Mouse (Mus musculus) heart, adult 2 months (tissue): ENCODE measurements around the gene Ccr3. TPM values are rescaled to one million over a fixed set of nuclear protein-coding genes. Genes with fewer than 3 reads are reported as not detected.
"Not testable (repeated sequence)": the region's sequence is repeated elsewhere in the genome, so short reads cannot be mapped to it uniquely, and the experiment has no call there.

Experiments used
- DNase-seq, 2 experiments: peaks; one replicate each; pipeline ENCODE4 v3.0.0; 2021
- H3K27ac ChIP-seq: fragments of 200-600 bp; 2 replicates; pipeline ENCODE4 v1.8.1; 2022
- H3K27me3 ChIP-seq: fragments of 200-500 bp; 2 replicates; pipeline ENCODE4 v1.6.1; 2012; ENCODE audit warnings: mild to moderate bottlenecking, low read length, inconsistent platforms, mixed read lengths; ENCODE audit not compliant: control insufficient read depth, insufficient read depth
- H3K36me3 ChIP-seq: fragments of 200-500 bp; 2 replicates; pipeline ENCODE4 v1.6.1; 2012; ENCODE audit warnings: low read length, inconsistent platforms; ENCODE audit not compliant: control insufficient read depth, insufficient read depth
- H3K4me1 ChIP-seq: fragments of 200-500 bp; 2 replicates; pipeline ENCODE4 v1.6.1; 2011; ENCODE audit warnings: low read length; ENCODE audit not compliant: control insufficient read depth, insufficient read depth
- H3K4me3 ChIP-seq: fragments of 200-600 bp; 2 replicates; pipeline ENCODE4 v1.8.1; 2022
- H3K79me2 ChIP-seq: fragments of 200-500 bp; replicated peaks from 2 replicates; pipeline ENCODE4 v1.6.1; 2012; ENCODE audit warnings: mild to moderate bottlenecking, inconsistent platforms, low read length, moderate library complexity, mixed read lengths; ENCODE audit not compliant: control insufficient read depth, insufficient read depth
- H3K9ac ChIP-seq: fragments of 200-500 bp; 2 replicates; pipeline ENCODE4 v1.6.1; 2012; ENCODE audit warnings: low read depth, mild to moderate bottlenecking, control low read depth, inconsistent platforms, low read length, mixed read lengths
- CTCF ChIP-seq: fragments of 200-600 bp; IDR thresholded peaks from 2 replicates; pipeline ENCODE4 v1.8.1; 2022; ENCODE audit warnings: antibody characterized with exemption, mild to moderate bottlenecking, moderate library complexity
- EP300 ChIP-seq: fragments of 200-500 bp; IDR thresholded peaks from 2 replicates; pipeline ENCODE4 v1.6.1; 2011; ENCODE audit warnings: low read depth, low read length, control low read depth; ENCODE audit not compliant: insufficient read depth
- POLR2A ChIP-seq: fragments of 200-500 bp; IDR thresholded peaks from 2 replicates; pipeline ENCODE4 v1.6.1; 2011; ENCODE audit warnings: mild to moderate bottlenecking, low read depth, low read length, control low read depth; ENCODE audit not compliant: insufficient read depth
- WGBS: fragments of 180-500 bp; shearing (Covaris S2); methylation state at CpG from one replicate; pipeline ENCODE4 v1.1.7; 2018; 5-methylcytosine and 5-hydroxymethylcytosine counted together
- intact Hi-C: fragments of 180-260 bp; cut with DNase I; formaldehyde crosslinking; loops from one replicate; pipeline ENCODE4 v1.15.1; 2025
- long read RNA-seq: library from polyadenylated mRNA; stranded (forward); transcript quantifications from one replicate; pipeline ENCODE4 v2.0.0, GENCODE M21; 2021
- polyA plus RNA-seq: library from polyadenylated mRNA; depleted of rRNA; stranded (reverse); fragments of >200 nt; gene quantifications from 2 replicates; pipeline ENCODE4 v1.2.3, GENCODE M21; 2012; rRNA removed
- total RNA-seq, 2 experiments: library from RNA; stranded (reverse); gene quantifications; 2 replicates each; pipeline ENCODE4 v1.2.3; 2021

The Ccr3 gene
- not detected for total RNA-seq
- polyA plus RNA-seq: 0.20 TPM in 1 of 2 replicates, not detected in the other
- long read RNA-seq: 0 reads

- Histone ChIP-seq H3K27ac (no peak within 1 kb of the TSS), H3K36me3 (no peaks in the 10 kb centered on the region), H3K27me3 (no peaks in the 10 kb centered on the region), H3K79me2 (no peaks in the 10 kb centered on the region), H3K4me1 (no peaks in the 10 kb centered on the region), H3K9ac (no peak within 1 kb of the TSS), H3K4me3 (no peak within 1 kb of the TSS)
- intact Hi-C loops: no loop called here
- TF ChIP-seq EP300 (no peak), CTCF (no peak), POLR2A (no peak)
- no peak for DNase-seq
- WGBS: 77% methylated on average over 1 of the region's 1 CpGs
These were observed at the start of gene Ccr3 for GRCm38 (mm10) chr9:124021672-124022071. Gene Ccr3 (plus strand): TSS chr9:124021972.

- Histone ChIP-seq H3K4me3 (no peak overlapping the region), H3K9ac (no peak overlapping the region), H3K27me3 (no peaks in the 10 kb centered on the region), H3K4me1 (peaks cover 2% of the 10 kb centered on the region), H3K27ac (no peak overlapping the region), H3K36me3 (no peaks in the 10 kb centered on the region), H3K79me2 (no peaks in the 10 kb centered on the region)
- intact Hi-C loops: no loop called here
- no peak for TF ChIP-seq POLR2A
- TF ChIP-seq CTCF: no peak
- no peak for TF ChIP-seq EP300
- WGBS: 53% methylated on average over 2 of the region's 2 CpGs
- DNase-seq: no peak
These were observed 46.1 kb upstream of the Ccr3 start for GRCm38 (mm10) chr9:123975630-123976029.

GRCm38 (mm10) chr9:123976876-123977663, 44.7 kb upstream of the Ccr3 start:
- no peak for TF ChIP-seq EP300
- intact Hi-C loops: no loop called here
- Histone ChIP-seq H3K27me3 (no peaks in the 10 kb centered on the region), H3K9ac (no peak overlapping the region), H3K27ac (no peak overlapping the region), H3K36me3 (no peaks in the 10 kb centered on the region), H3K4me1 (peaks cover 2% of the 10 kb centered on the region), H3K4me3 (no peak overlapping the region), H3K79me2 (no peaks in the 10 kb centered on the region)
- no peak for DNase-seq
- WGBS: 84% methylated on average over 9 of the region's 9 CpGs

- H3K9ac ChIP-seq: no peak within 1 kb of the TSS
- H3K27me3 ChIP-seq: no peaks in the 10 kb centered on the region
- no peaks in the 10 kb centered on the region for H3K79me2 ChIP-seq
- 29% methylated on average over 1 of the region's 1 CpGs for WGBS
- H3K4me3 ChIP-seq: no peak within 1 kb of the TSS
- no peaks in the 10 kb centered on the region for H3K36me3 ChIP-seq
- no peak for DNase-seq
- peaks cover 2% of the 10 kb centered on the region for H3K4me1 ChIP-seq
- H3K27ac ChIP-seq: no peak within 1 kb of the TSS
- intact Hi-C loops: no loop called here
- no peak for TF ChIP-seq CTCF
- TF ChIP-seq POLR2A: no peak
- TF ChIP-seq EP300: no peak
These were observed 43.5 kb upstream of the Ccr3 start, which contains the start of gene Ccr1l1 for GRCm38 (mm10) chr9:123978308-123978707. Gene Ccr1l1 (minus strand): TSS chr9:123978408.

- H3K27ac ChIP-seq, H3K27me3 ChIP-seq, H3K9ac ChIP-seq, H3K36me3 ChIP-seq, H3K4me3 ChIP-seq, DNase-seq, H3K79me2 ChIP-seq, intact Hi-C loops, H3K4me1 ChIP-seq: not testable (repeated sequence)
- WGBS: no CpG with 5 or more reads among the region's 3 CpGs
These were observed 40.8 kb upstream of the Ccr3 start for GRCm38 (mm10) chr9:123980858-123981475.

GRCm38 (mm10) chr9:123981909-123982308, 39.9 kb upstream of the Ccr3 start:
- H3K79me2 ChIP-seq: no peaks in the 10 kb centered on the region
- H3K36me3 ChIP-seq: no peaks in the 10 kb centered on the region
- H3K27me3 ChIP-seq: no peaks in the 10 kb centered on the region
- H3K9ac ChIP-seq: no peak overlapping the region
- WGBS: 73% methylated on average over 4 of the region's 4 CpGs
- DNase-seq: no peak
- H3K27ac ChIP-seq: no peak overlapping the region
- H3K4me1 ChIP-seq: peaks cover 2% of the 10 kb centered on the region
- intact Hi-C loops: no loop called here
- H3K4me3 ChIP-seq: no peak overlapping the region
- no peak for TF ChIP-seq POLR2A
- TF ChIP-seq CTCF: no peak
- no peak for TF ChIP-seq EP300
